Mouse (Mus musculus) macrophage (primary cell): Measurements from ENCODE around the gene Clec5a. TPM values are rescaled to one million over a fixed set of nuclear protein-coding genes. Genes with fewer than 3 reads are reported as not detected.
"Not testable (repeated sequence)": the region's sequence is repeated elsewhere in the genome, so short reads cannot be mapped to it uniquely, and the experiment has no call there.

Source experiments
- H3K27ac ChIP-seq: fragments of 350-480 bp; formaldehyde crosslinking; 2 replicates; pipeline ENCODE4 v1.9.0; 2021
- H3K36me3 ChIP-seq: fragments of 350-480 bp; formaldehyde crosslinking; 2 replicates; pipeline ENCODE4 v1.9.0; 2021; ENCODE audit errors: inconsistent target
- H3K4me3 ChIP-seq: fragments of 350-480 bp; formaldehyde crosslinking; 2 replicates; pipeline ENCODE4 v1.9.0; 2021; ENCODE audit errors: inconsistent target
- H3K79me2 ChIP-seq: fragments of 350-480 bp; formaldehyde crosslinking; 2 replicates; pipeline ENCODE4 v1.9.0; 2021; ENCODE audit errors: inconsistent target
- WGBS: methylation state at CpG from one replicate; pipeline ENCODE4 v1.1.7; 2026; ENCODE audit warnings: inconsistent platforms; ENCODE audit not compliant: missing documents; 5-methylcytosine and 5-hydroxymethylcytosine counted together
- polyA plus RNA-seq: library from polyadenylated mRNA; stranded (reverse); fragments of 250-400 nt; gene quantifications from 3 replicates; pipeline ENCODE4 v1.2.4, GENCODE M21; 2018; ENCODE audit warnings: inconsistent platforms
- total RNA-seq, 78 experiments: library from RNA; depleted of rRNA; stranded (reverse); fragments of 250-400 nt; gene quantifications; 1 replicate in 9 of 78; 2 replicates in 24 of 78; 3 replicates in 43 of 78; 4 replicates in 2 of 78; pipeline ENCODE4 v1.2.4; 2018; ENCODE audit warnings: inconsistent platforms in 56 of 78

Clec5a gene
- 10 to 100 TPM in 18 of 26 experiments, 1 to 10 TPM in 8; 3.9 to 55.9 (median 17.7) TPM for total RNA-seq (2018; cell fraction: chromatin; rRNA removed)
- total RNA-seq (2018; cell fraction: cytosol; rRNA removed): 10 to 100 TPM; 22.5 to 84.2 (median 37.6) TPM
- total RNA-seq (2018; cell fraction: nucleus; rRNA removed): 10 to 100 TPM; 17.2 to 70.7 (median 39.3) TPM
- 34.8 to 46.5 TPM (median 43.4 TPM) in 3 replicates for polyA plus RNA-seq

GRCm38 (mm10) chr6:40585645-40586044 is at the start of gene Clec5a:
Gene Clec5a, minus strand, starts transcription at chr6:40585821.
- Histone ChIP-seq H3K36me3 (no peaks in the 10 kb centered on the region), H3K4me3 (peak within 1 kb of the TSS; percentile 46), H3K79me2 (peaks cover 22% of the 10 kb centered on the region; the same call in 1 of the 2 replicates), H3K27ac (peak within 1 kb of the TSS; percentile 59)
- WGBS: 19% methylated on average over 5 of the region's 5 CpGs

- Histone ChIP-seq H3K4me3 (no peak overlapping the region), H3K27ac (no peak overlapping the region), H3K36me3 (no peaks in the 10 kb centered on the region), H3K79me2 (no peaks in the 10 kb centered on the region)
- WGBS: 87% methylated on average over 1 of the region's 1 CpGs
These were observed 49.0 kb upstream of the Clec5a start for GRCm38 (mm10) chr6:40634640-40635071.

- no peak within 1 kb of the TSS for H3K27ac ChIP-seq
- H3K4me3 ChIP-seq: no peak within 1 kb of the TSS
- 70% methylated on average over 8 of the region's 8 CpGs for WGBS
- H3K36me3 ChIP-seq: no peaks in the 10 kb centered on the region
- no peaks in the 10 kb centered on the region for H3K79me2 ChIP-seq
These were observed 42.9 kb upstream of the Clec5a start, which contains the start of gene Mgam for GRCm38 (mm10) chr6:40628406-40629000. Gene Mgam, plus strand, starts transcription at chr6:40628831.

GRCm38 (mm10) chr6:40626111-40626510 is 40.5 kb upstream of the Clec5a start:
- no peak overlapping the region for H3K27ac ChIP-seq
- 100% methylated on average over 1 of the region's 1 CpGs for WGBS

GRCm38 (mm10) chr6:40617965-40618364 is 32.3 kb upstream of the Clec5a start:
- no peaks in the 10 kb centered on the region for H3K36me3 ChIP-seq
- H3K27ac ChIP-seq: no peak overlapping the region
- no peak overlapping the region for H3K4me3 ChIP-seq
- H3K79me2 ChIP-seq: no peaks in the 10 kb centered on the region
- 0% methylated on average over 2 of the region's 2 CpGs for WGBS

More at GRCm38 (mm10) chr6:40626111-40626510, 40.5 kb upstream of the Clec5a start:
- Histone ChIP-seq H3K79me2 (no peaks in the 10 kb centered on the region), H3K4me3 (no peak overlapping the region), H3K36me3 (no peaks in the 10 kb centered on the region)

- H3K4me3 ChIP-seq: no peak within 1 kb of the TSS
- no peak within 1 kb of the TSS for H3K27ac ChIP-seq
- 77% methylated on average over 4 of the region's 4 CpGs for WGBS
- H3K36me3 ChIP-seq: no peaks in the 10 kb centered on the region
- no peaks in the 10 kb centered on the region for H3K79me2 ChIP-seq
These were observed 27.7 kb upstream of the Clec5a start, which contains the start of gene Tas2r138 for GRCm38 (mm10) chr6:40613260-40613852. Gene Tas2r138, minus strand, starts transcription at chr6:40613310.

- 87% methylated on average over 8 of the region's 8 CpGs for WGBS
- Histone ChIP-seq H3K4me3 (no peak overlapping the region), H3K79me2 (no peaks in the 10 kb centered on the region), H3K36me3 (no peaks in the 10 kb centered on the region), H3K27ac (no peak overlapping the region)
These were observed 24.6 kb upstream of the Clec5a start for GRCm38 (mm10) chr6:40610244-40610643.

- Histone ChIP-seq H3K79me2 (no peaks in the 10 kb centered on the region), H3K27ac (no peak overlapping the region), H3K4me3 (no peak overlapping the region), H3K36me3 (no peaks in the 10 kb centered on the region)
These were observed 21.8 kb upstream of the Clec5a start for GRCm38 (mm10) chr6:40607431-40607830.

GRCm38 (mm10) chr6:40598546-40598945 is 12.9 kb upstream of the Clec5a start:
- H3K36me3 ChIP-seq, H3K4me3 ChIP-seq, H3K79me2 ChIP-seq, H3K27ac ChIP-seq: not testable (repeated sequence)
- WGBS: 82% methylated on average over 4 of the region's 4 CpGs

- 3% methylated on average over 3 of the region's 3 CpGs for WGBS
- Histone ChIP-seq H3K4me3 (no peak overlapping the region), H3K79me2 (no peaks in the 10 kb centered on the region), H3K36me3 (no peaks in the 10 kb centered on the region), H3K27ac (peak overlapping the region; percentile 52)
These were observed 9.4 kb upstream of the Clec5a start for GRCm38 (mm10) chr6:40594804-40595550.

GRCm38 (mm10) chr6:40588346-40588745 is 2.7 kb upstream of the Clec5a start:
- WGBS: 44% methylated on average over 2 of the region's 2 CpGs
- Histone ChIP-seq H3K79me2 (peaks cover 22% of the 10 kb centered on the region; the same call in 1 of the 2 replicates), H3K27ac (no peak overlapping the region)

GRCm38 (mm10) chr6:40584336-40584735 is 1.3 kb downstream of the Clec5a start:
- no peak overlapping the region for H3K27ac ChIP-seq
- no peaks in the 10 kb centered on the region for H3K36me3 ChIP-seq
- no peak overlapping the region; the same call in 1 of the 2 replicates for H3K4me3 ChIP-seq
- H3K79me2 ChIP-seq: peaks cover 22% of the 10 kb centered on the region; the same call in 1 of the 2 replicates
- 17% methylated on average over 6 of the region's 6 CpGs for WGBS

More at GRCm38 (mm10) chr6:40588346-40588745, 2.7 kb upstream of the Clec5a start:
- H3K4me3 ChIP-seq: no peak overlapping the region
- no peaks in the 10 kb centered on the region for H3K36me3 ChIP-seq

- Histone ChIP-seq H3K27ac (peak overlapping the region; percentile 83), H3K36me3 (no peaks in the 10 kb centered on the region), H3K79me2 (no peaks in the 10 kb centered on the region), H3K4me3 (no peak overlapping the region)
- 0% methylated on average over 1 of the region's 1 CpGs for WGBS
These were observed 9.3 kb downstream of the Clec5a start for GRCm38 (mm10) chr6:40576305-40576704.

- 28% methylated on average over 3 of the region's 3 CpGs for WGBS
- Histone ChIP-seq H3K36me3 (no peaks in the 10 kb centered on the region), H3K79me2 (no peaks in the 10 kb centered on the region), H3K27ac (peak overlapping the region; percentile 50), H3K4me3 (no peak overlapping the region)
These were observed 12.0 kb downstream of the Clec5a start for GRCm38 (mm10) chr6:40573618-40574017.
